Mouse (Mus musculus) cerebellum, adult (tissue): Measurements from ENCODE around the gene Fbxo40.

Source experiments
- ATAC-seq: cut with Nextera tagmentation; 2 replicates; pipeline ENCODE4 v1.9.2; 2017; ENCODE audit warnings: mild to moderate bottlenecking, moderate library complexity, mixed read lengths; ENCODE audit not compliant: insufficient number of reproducible peaks, low FRiP score, low TSS enrichment

The Fbxo40 gene

GRCm38 (mm10) chr16:36925351-36925750, 64.9 kb downstream of the Fbxo40 start:
- no peak for ATAC-seq

- no peak for ATAC-seq
These were observed 66.0 kb downstream of the Fbxo40 start for GRCm38 (mm10) chr16:36924312-36924711.

GRCm38 (mm10) chr16:36921980-36922379, 68.3 kb downstream of the Fbxo40 start:
- ATAC-seq: no peak

- ATAC-seq: no peak
These were observed 69.1 kb downstream of the Fbxo40 start for GRCm38 (mm10) chr16:36921067-36921613.

- ATAC-seq: no peak
These were observed 69.9 kb downstream of the Fbxo40 start for GRCm38 (mm10) chr16:36920410-36920809.

GRCm38 (mm10) chr16:36918505-36918904, 71.8 kb downstream of the Fbxo40 start:
- no peak for ATAC-seq

GRCm38 (mm10) chr16:36914195-36914594, 76.1 kb downstream of the Fbxo40 start:
- ATAC-seq: no peak
